Mouse (Mus musculus) gastrocnemius, postnatal 14 days (tissue): ENCODE results near the gene Zmiz1. TPM values are rescaled to one million over a fixed set of nuclear protein-coding genes. Genes with fewer than 3 reads are reported as not detected.

ENCODE experiments used
- DNase-seq: peaks from one replicate; pipeline ENCODE4 v3.0.0; 2021; ENCODE audit warnings: mixed read lengths
- intact Hi-C: fragments of 180-260 bp; cut with DNase I; formaldehyde crosslinking; loops from one replicate; pipeline ENCODE4 v1.15.1; 2025; ENCODE audit warnings: low total_unique reads
- total RNA-seq, 2 experiments: library from RNA; stranded (reverse); gene quantifications; 2 replicates each; pipeline ENCODE4 v1.2.3; 2021

Zmiz1 gene
- total RNA-seq, 2 experiments from 2014 or later, result 30.3 to 36.0 TPM

DNA sequence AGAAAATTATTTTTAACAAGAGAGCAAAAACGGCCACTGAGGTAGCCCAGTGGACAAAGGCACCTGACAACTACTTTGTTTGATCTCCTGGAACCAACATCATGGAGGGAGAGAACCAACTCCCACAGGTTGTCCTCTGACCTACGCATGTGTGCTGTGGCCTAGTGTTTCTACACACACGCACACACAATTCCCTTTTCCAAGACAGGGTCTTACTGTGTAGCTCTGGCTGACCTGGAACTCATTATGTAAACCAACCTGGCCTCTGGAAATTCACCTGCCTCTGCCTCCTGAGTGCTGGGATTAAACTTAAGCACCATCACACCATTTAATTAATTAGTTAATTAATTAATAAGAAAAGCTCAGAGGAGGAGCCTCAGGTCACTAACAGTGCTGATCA, 181.0 kb downstream of the Zmiz1 start:
- intact Hi-C loops, result no loop called here
- no peak for DNase-seq

DNA sequence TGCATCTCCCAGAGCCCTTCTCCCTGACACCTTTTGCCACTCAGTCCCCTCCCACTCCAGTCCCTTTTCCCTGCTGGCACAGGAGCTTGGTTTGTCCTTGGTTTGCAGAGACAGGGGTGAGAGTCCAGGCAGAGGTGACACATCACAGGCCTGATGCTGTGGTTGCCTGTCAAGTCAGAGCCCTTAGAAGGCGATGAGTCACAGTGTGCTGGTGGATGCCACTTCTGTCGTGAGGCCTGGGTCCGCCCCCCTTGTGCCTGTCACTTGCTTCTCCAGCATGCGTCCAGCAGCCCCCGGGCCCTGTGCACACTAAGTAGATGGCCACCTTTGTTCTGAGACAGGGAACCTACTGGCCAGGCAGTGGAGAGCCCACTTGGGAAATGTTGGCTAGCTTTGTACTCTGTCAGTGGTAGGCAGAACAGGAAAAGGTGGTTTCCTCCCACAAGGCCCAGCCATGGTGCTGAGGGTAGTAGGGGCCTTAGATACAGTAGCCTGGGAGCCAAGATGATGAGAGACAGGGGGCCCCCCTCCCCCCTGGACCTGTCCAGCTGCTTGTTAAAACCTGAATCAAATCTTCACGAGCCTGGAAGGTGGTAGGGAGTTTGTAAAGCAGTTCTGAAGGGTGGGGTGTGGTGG, 181.6 kb downstream of the Zmiz1 start:
- no peak for DNase-seq
- intact Hi-C loops, result no loop called here

DNA sequence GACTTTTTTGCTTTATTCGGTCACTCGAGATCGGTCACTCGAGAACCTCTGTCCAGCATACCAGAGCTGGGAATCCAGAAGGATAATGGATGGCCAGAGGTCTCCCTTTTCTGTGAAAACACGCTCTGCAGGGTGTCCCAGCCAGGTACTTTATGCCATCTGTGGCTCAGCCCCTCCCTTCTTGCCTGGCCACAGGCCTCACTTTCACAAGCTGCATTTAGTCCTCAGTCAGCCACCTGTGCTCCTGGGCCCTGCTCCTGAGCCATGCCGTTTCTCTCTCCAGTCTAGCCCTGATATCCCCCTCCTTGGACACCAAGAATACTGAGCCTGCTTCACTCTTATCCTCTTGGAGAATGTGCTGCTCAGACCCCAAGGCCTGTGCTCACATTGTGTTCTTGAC, 182.1 kb downstream of the Zmiz1 start:
- intact Hi-C loops, result no loop called here
- no peak for DNase-seq

DNA sequence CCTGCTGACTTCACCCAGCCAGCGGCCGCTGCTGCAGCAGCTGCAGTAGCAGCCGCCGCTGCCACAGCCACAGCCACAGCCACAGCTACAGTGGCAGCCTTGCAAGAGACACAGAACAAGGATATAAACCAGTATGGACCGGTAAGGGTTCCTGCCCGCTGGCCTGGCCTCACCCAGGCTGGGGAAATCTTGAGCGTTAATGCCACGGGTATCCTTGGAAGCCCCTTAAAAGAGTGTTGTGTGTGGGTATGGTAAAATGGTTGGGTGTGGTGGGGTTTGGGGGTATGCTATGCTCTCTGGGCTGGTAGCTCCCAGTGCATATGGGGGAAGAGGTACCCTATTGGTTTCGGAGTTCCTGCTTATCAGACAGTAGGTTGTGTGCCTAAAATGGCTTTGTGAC, 186.7 kb downstream of the Zmiz1 start:
- no peak for DNase-seq
- intact Hi-C loops, result no loop called here

DNA sequence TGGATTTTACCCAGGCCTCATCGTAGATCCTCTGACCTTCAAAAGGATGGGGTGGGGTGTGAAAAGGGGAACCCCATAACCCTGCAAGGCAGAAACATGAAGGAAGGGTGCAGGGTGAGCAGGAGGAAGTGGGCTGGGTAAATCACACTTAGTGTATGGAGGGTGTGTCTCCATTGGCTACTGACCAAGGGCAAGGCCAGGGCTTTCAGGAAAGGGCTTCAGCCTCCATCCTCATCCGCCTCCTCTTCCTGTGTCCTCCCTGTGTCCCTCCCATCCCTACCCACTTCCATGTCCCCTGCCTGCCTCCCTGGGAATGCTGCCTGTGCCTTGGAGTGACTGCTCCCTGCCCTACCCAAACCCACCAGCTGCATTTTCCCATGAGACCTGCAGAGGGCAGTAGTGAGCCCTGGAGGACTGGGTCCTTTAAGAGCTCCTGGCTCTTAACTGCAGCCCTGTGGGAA, 187.2 kb downstream of the Zmiz1 start:
- intact Hi-C loops, result no loop called here

DNA sequence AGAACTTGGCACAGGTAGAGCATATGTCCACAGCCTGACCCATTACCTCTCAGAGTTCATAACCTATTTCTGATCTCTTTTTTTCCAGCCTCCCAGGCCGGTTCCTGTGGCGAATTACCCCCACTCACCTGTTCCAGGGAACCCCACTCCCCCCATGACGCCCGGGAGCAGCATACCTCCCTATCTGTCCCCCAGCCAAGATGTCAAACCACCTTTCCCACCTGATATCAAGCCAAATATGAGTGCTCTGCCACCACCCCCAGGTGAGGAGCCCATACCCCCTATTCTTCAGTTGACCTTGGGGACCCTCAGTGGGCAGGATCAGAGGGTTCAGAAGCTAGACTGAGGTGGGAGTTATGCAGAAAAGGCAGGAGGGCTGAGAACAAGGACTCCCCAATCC, 192.1 kb downstream of the Zmiz1 start:
- intact Hi-C loops, result no loop called here
- DNase-seq, result no peak

More for the DNA sequence above, 187.2 kb downstream of the Zmiz1 start:
- DNase-seq, result peak; percentile 59

GRCm38 (mm10) chr14:25651905-25652304, 192.9 kb downstream of the Zmiz1 start:
- DNase-seq, result no peak
- intact Hi-C loops, result no loop called here

DNA sequence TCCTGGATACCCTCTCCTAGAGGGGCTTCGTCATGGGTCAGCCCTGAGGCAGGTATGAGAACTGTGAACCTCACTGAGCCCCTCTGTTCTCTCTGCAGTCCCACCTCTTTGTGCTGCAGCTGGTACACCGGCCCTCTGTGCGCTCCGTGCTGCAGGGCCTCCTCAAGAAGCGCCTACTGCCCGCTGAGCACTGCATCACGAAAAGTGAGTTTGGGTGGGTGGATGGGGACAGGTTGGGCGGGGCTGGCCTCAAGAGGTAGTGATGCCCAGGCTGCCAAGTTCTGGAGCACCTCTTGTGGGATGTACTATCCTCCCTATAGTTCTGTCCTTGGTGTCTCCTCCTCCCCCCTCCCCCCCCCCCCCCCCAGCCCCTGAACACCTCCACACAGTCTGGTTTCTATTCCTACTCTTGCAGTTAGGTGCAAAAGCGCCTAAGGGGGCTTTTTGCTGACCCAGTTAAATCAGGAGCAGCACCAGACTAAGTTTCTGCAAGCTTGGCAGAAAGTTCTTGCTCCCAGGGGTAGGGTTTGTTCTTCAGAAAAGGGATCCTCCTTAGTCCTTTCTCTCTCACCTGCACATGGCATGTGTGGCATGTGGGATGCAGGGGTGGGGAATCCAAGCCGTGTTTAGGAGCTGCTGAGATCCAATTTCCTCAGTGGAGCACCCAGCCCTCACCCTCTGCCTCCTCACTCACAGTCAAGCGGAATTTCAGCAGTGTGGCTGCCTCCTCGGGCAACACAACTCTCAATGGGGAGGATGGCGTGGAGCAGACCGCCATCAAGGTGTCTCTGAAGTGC, 195.6 kb downstream of the Zmiz1 start:
- intact Hi-C loops, result loop anchor here (2.0 kb wide), 1 partner anchor 44 kb away; no protein-coding TSS in a partner anchor

DNA sequence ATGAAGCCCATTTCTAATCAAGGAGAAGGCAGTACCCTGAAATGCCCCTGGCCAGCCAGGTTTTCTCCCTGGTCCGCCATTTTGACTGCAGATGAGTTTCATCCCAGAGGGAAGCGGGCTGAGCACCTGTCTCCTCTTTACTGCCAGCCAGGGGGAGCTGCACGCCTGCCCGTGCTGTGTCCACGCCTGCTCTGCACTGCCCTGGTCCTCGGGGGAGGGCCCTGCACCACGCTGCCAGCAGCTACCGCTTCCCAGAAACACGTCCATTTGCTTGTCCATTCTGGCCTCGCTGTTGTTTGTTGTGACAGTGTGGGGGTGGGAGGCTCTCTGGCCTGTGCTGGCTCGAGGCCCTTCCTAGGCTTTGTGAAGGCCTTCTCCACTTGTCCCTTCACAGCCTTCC, 201.7 kb downstream of the Zmiz1 start:
- intact Hi-C loops, result no loop called here
- DNase-seq, result peak; percentile 54

More for the DNA sequence above, 195.6 kb downstream of the Zmiz1 start:
- DNase-seq, result no peak

GRCm38 (mm10) chr14:25661185-25661920, 202.4 kb downstream of the Zmiz1 start:
- intact Hi-C loops, result no loop called here
- DNase-seq, result no peak

- intact Hi-C loops, result no loop called here
- no peak for DNase-seq
Measured at GRCm38 (mm10) chr14:25663649-25664309, 204.8 kb downstream of the Zmiz1 start.

- intact Hi-C loops, result no loop called here
- DNase-seq, result no peak
Measured at GRCm38 (mm10) chr14:25664310-25664695, 205.3 kb downstream of the Zmiz1 start.

GRCm38 (mm10) chr14:25665314-25665970, 206.5 kb downstream of the Zmiz1 start:
- DNase-seq, result no peak
- intact Hi-C loops, result no loop called here

- DNase-seq, result no peak
- intact Hi-C loops, result no loop called here
Measured at GRCm38 (mm10) chr14:25666668-25667376, 207.8 kb downstream of the Zmiz1 start.

- intact Hi-C loops, result no loop called here
- no peak for DNase-seq
Measured at GRCm38 (mm10) chr14:25667587-25667986, 208.6 kb downstream of the Zmiz1 start.

DNA sequence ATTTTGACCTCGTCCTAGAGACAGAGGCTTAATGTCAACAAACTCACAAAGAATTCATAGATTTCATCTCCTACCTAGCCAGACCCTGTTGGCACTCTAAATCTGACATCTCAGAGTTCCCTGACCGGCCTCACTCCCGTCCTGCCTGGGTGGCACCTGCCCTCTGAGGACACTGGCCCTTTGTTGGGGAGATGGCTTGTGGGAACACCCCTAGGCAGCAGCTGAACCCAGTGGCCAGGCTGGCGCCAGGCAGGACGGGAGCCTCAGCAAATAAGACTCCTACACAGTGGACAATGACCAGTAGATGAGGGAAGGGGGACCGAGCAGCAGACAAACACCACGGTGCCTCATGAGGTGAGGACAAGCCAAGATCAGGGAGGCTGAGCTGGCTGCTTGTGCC, 220.6 kb downstream of the Zmiz1 start:
- DNase-seq, result no peak
- intact Hi-C loops, result no loop called here

GRCm38 (mm10) chr14:25682020-25682419, 223.0 kb downstream of the Zmiz1 start:
- no peak for DNase-seq
- intact Hi-C loops, result no loop called here

DNA sequence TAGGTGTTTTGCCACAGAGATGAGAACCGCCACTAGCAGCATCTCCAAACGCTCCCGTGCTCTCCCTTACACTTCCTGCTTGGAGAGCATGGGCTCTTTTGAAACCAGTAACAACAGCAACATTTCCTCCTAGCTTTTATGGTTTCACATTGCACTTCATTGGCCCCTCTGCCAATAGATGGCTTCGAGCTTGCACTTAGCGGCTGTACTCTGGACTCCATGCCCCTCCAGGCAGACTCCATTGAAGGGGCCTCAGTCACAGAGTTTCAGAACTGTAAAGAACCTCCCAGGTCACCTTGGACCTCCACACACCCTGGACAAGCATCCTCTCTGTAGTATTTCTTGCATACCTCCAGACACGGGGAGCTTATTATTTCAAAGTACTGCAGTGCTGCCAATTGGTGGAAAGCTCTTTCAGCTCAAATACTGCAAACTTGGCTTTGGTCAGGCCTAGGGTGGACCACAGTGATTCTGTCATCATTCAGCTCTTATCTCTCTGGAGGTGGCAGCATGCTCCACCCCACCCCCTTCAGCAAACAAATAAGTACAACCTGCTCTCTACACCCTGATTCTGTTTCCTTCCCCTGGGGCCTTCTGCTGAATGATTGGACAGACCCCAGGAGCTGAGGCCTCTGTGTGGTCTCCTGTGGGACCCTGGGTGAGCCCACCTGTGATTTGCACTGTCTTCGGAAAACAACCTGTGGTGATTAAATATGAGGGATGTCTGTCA, 227.4 kb downstream of the Zmiz1 start:
- intact Hi-C loops, result no loop called here
- no peak for DNase-seq
